Comparison of ENCODE assay signal across 23 mouse cellular contexts in the genomic region with DNA sequence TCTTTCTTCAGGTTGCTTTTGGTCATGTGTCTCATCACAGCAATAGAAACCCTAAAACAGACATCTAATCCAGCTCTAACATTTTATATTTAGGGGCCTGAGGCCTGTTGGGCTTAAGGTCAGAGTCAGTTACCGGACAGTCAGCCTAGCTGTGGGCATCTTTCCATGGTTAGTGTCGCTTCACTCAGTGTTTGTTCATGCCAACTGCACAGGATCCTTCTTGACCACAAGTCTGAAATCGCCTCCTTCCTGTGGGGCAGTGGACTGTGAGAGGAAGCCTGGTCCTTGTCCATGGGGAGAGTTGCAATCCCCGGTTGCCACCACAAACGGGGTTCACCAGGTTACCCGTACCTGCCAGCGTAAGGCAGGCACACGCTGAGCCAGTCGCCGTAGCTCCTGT. TPM values are rescaled to one million over a fixed set of nuclear protein-coding genes. Genes with fewer than 3 reads are reported as not detected.
DNase-seq lines count a peak whose midpoint lies in the region; ATAC-seq and TF ChIP-seq lines count a peak whose summit lies in the region.
"Had no signal": no experiment of that assay in that cellular context is flagged by ENCODE, and none has a peak within 500 bp of the region (broad histone marks: within the 10 kb centered on the region; RNA-seq: fewer than 3 reads in every experiment).

No protein-coding gene starts in this region.

- DNase-seq in gastrocnemius, adult 2 months: peak; percentile 42
- DNase-seq in gastrocnemius, postnatal 10 days: no peak
- peak; percentile 67 for DNase-seq in 416B (ENCODE audit: low read depth)
- no peak for DNase-seq in right cerebral cortex, postnatal 25 days
- DNase-seq: adrenal gland, adult 8-10 months; adrenal gland, postnatal 14 days; adrenal gland, postnatal 36 days; B cell, adult 2 months; cerebellum, adult 11-12 months; cerebellum, adult 2 months; cerebellum, adult 9-10 months; cerebellum, postnatal 10 days; cerebellum, postnatal 25 days had no signal

- intact Hi-C loops in gastrocnemius, adult 2 months (cut with DNase I): no loop called here

- no peak overlapping the region for H3K4me3 ChIP-seq in gastrocnemius, adult 2 months
- H3K4me3 ChIP-seq: embryonic facial prominence, embryonic 10.5 days; embryonic facial prominence, embryonic 12.5 days; forebrain, embryonic 12.5 days had no signal

- no peak for TF ChIP-seq CTCF in gastrocnemius, adult 2 months (IDR thresholded peaks at IDR 0.05)

- ATAC-seq in granulocyte monocyte progenitor cell, adult 5-6 weeks (replicated peaks; ENCODE audit: poor library complexity, severe bottlenecking): peak; percentile 14; the same call in 1 of the 2 replicates
- ATAC-seq in frontal cortex, adult (ENCODE audit: low TSS enrichment): no peak
- ATAC-seq: activated CD4-positive, CD25-positive, alpha-beta regulatory T cell, adult 4 months; CD4-positive, CD25-positive, alpha-beta regulatory T cell, adult 4 months; forebrain, embryonic 14.5 days; forebrain, embryonic 16.5 days; Patski had no signal

- peak overlapping the region; percentile 91 for H3K27ac ChIP-seq in gastrocnemius, adult 2 months
- H3K27ac ChIP-seq: embryonic facial prominence, embryonic 10.5 days; embryonic facial prominence, embryonic 12.5 days; forebrain, embryonic 12.5 days had no signal

RNA-seq across cellular contexts. Expression of a gene that starts 30.0 kb away (rescaled TPM):
- total RNA-seq in gastrocnemius, adult 2 months (2021): 100 to 1,000 TPM; 113 to 130 TPM
- total RNA-seq in gastrocnemius, postnatal 10 days (2021): 100 to 1,000 TPM; 131 to 137 TPM
- total RNA-seq in granulocyte monocyte progenitor cell, adult 5-6 weeks (2014; fragmentation: Nextera tagmentation): 15.4 and 36.3 TPM in 2 replicates
- total RNA-seq in granulocyte monocyte progenitor cell, adult 5-6 weeks (2017): 37.0 and 42.6 TPM in 2 replicates

RNA-seq across cellular contexts. Expression of a gene that starts 30.4 kb away (rescaled TPM):
- total RNA-seq in gastrocnemius, adult 2 months (2021): 10 to 100 TPM; 14.1 to 16.0 TPM
- 10 to 100 TPM; 15.5 to 20.5 TPM for total RNA-seq in gastrocnemius, postnatal 10 days (2021)
- total RNA-seq in granulocyte monocyte progenitor cell, adult 5-6 weeks (2014; fragmentation: Nextera tagmentation): 21.9 and 33.3 TPM in 2 replicates
- 35.8 and 38.3 TPM in 2 replicates for total RNA-seq in granulocyte monocyte progenitor cell, adult 5-6 weeks (2017)

Comparison
In these comparisons a context has a peak if more than half of its experiments do, and no peak if none do; other contexts are left out.
1. DNase-seq: peak in gastrocnemius, adult 2 months (single experiment) and 416B (single experiment); none in gastrocnemius, postnatal 10 days (single experiment) and right cerebral cortex, postnatal 25 days (single experiment).